Mouse (Mus musculus) heart, adult 2 months (tissue): ENCODE data around the gene Vps35.

Experiments used
- CTCF ChIP-seq: fragments of 200-600 bp; IDR thresholded peaks from 2 replicates; pipeline ENCODE4 v1.8.1; 2022; ENCODE audit warnings: antibody characterized with exemption, mild to moderate bottlenecking, moderate library complexity
- EP300 ChIP-seq: fragments of 200-500 bp; IDR thresholded peaks from 2 replicates; pipeline ENCODE4 v1.6.1; 2011; ENCODE audit warnings: low read depth, low read length, control low read depth; ENCODE audit not compliant: insufficient read depth

GRCm38 (mm10) chr8:85339871-85340573 lies 40.4 kb upstream of the Vps35 start:
- no peak for TF ChIP-seq EP300
- no peak for TF ChIP-seq CTCF
